Mouse (Mus musculus): Measurements from ENCODE around the gene Gm14440.
"Not testable (repeated sequence)": the region's sequence is repeated elsewhere in the genome, so short reads cannot be mapped to it uniquely, and the experiment has no call there.

The Gm14440 gene

GRCm38 (mm10) chr2:175274825-175275224 lies at the start of gene Gm14440:
Gm14440 (plus strand) TSS chr2:175275125.
- not testable (repeated sequence) for DNase-seq
